Mouse (Mus musculus): ENCODE data around the gene Spaca4.

The Spaca4 gene

GRCm38 (mm10) chr7:45701072-45701471 is 24.5 kb downstream of the Spaca4 start:
- CTCF ChIA-PET: interaction anchor here (1.2 kb wide), 1 partner anchor 19 kb away, joined by 3 read pairs; no protein-coding TSS in a partner anchor

GRCm38 (mm10) chr7:45700301-45701015 is 25.2 kb downstream of the Spaca4 start:
- CTCF ChIA-PET: interaction anchor here (0.8 to 1.2 kb wide), 2 partner anchors 18 to 251 kb away, joined by 3 read pairs; no protein-coding TSS in a partner anchor

DNA sequence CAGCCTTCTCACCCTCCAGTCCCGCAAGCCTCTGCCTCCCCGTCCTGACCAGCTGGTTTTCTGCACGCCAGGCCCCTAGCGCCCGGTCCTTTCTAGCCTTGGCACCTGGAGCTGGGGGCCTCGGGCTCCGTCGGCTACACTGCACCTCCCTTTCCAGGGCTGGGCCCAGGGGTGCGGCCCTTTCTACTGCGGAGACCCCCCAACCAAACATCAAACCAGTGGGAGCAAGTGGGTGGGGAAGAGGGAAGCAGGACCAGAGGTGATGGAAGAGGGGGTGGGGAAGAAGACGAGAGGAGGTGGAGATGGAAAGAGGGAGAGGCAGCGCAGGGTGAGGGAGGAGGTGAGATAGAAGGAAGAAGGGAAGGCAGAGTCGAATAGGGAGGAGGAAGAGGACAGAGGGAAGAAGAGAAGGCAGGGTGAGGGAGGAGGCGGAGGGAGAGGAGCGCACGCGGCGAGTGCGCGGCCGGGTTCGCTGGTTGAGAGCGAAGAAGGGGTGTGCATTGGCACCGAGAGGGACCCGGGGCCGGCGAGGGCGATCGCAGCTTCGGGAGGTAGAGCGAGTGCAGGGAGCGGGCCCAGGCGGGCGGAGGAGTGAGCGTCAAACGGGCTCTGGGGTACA is 26.0 kb downstream of the Spaca4 start, which contains the start of gene Car11:
Gene Car11 (plus strand): TSS at position 321 of the 619 bp plus-strand sequence.
- CTCF ChIA-PET: interaction anchor here (0.8 kb wide), 1 partner anchor 250 kb away, joined by 3 read pairs; no protein-coding TSS in a partner anchor

DNA sequence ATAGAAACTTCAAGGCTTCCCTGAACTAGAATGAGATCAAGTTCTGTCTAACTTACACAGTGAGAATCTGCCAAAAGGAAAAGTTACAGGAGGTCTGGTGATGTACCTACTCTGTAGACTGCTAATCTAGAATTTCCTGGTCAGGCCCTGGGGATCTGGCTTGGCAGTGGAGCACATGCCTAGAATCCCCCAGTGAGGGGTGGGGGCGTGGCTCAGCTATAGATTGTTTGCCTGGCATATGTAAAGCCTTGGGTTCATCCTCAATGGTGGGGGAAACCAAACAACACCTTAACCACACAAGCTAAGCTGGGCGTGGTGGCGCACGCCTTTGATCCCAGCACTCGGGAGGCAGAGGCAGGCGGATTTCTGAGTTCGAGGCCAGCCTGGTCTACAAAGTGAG is 27.7 kb downstream of the Spaca4 start:
- CTCF ChIA-PET: interaction anchor here (0.6 kb wide), 1 partner anchor 1387 kb away, joined by 3 read pairs; no protein-coding TSS in a partner anchor

- CTCF ChIA-PET: no interaction called here
These were observed 30.5 kb downstream of the Spaca4 start for GRCm38 (mm10) chr7:45695098-45695497.

GRCm38 (mm10) chr7:45693921-45694591 is 31.6 kb downstream of the Spaca4 start, which contains the start of gene Sec1:
Gene Sec1, minus strand, starts transcription at chr7:45694402.
- CTCF ChIA-PET: no interaction called here

GRCm38 (mm10) chr7:45692364-45692763 is 33.2 kb downstream of the Spaca4 start:
- CTCF ChIA-PET: no interaction called here

DNA sequence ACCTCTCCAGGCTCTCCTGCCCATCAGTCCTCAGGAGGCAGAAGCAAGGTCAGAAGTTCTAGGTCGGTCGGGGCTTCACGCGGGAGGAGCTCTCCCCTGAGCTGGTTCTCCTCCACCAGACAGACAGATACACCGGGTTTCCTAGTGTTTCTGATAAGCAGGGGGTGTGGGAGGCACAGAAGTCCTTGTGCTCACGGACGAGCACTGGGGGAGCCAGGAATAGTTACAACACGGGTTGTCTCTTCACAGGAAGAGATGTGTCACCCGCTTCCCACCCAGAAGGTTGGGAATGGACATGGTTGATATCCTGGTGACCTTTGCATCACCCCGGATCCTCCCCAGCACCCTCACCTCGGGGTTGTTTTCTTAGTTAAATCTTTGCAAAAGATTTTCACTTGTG is 35.8 kb downstream of the Spaca4 start:
- CTCF ChIA-PET: no interaction called here

- CTCF ChIA-PET: no interaction called here
These were observed 36.5 kb downstream of the Spaca4 start for GRCm38 (mm10) chr7:45689099-45689498.

DNA sequence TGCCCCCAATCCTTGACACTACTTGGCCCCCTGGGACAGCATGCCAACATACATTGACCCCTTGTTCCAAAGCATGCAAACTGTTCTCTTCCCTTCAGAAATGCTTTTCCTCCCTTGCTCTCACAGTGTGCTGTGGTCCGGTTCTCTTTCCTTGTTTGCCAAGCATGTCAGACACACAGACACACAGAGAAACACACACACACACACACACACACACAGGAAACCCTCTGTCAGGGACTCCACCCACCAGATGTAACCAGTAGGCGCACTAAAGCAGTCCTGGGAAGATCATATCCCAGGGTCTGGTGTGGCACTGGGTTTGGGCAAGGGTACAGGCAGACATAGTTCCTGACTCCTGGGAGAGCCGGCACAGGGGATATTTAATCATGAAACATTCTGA is 38.8 kb downstream of the Spaca4 start:
- CTCF ChIA-PET: no interaction called here

DNA sequence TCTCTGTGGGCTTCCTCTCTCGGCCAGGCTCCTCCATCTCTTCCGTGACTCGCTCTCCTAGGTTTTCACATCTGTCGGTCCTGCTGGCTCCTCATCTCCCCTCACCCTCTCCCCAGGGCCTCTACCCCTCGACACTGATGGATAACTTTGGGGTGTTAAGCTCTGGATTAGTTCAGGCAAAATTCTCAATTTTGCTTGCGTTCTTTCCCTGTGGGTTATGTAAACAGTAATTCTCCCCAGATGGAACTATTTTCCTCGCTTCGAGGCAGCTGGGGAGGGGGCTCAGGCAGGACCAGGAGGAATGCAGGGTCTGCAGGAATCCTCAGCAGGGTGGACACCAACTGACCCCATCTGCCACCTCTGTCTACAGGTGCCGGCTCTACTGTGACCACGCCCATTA is 39.8 kb downstream of the Spaca4 start:
- CTCF ChIA-PET: no interaction called here

DNA sequence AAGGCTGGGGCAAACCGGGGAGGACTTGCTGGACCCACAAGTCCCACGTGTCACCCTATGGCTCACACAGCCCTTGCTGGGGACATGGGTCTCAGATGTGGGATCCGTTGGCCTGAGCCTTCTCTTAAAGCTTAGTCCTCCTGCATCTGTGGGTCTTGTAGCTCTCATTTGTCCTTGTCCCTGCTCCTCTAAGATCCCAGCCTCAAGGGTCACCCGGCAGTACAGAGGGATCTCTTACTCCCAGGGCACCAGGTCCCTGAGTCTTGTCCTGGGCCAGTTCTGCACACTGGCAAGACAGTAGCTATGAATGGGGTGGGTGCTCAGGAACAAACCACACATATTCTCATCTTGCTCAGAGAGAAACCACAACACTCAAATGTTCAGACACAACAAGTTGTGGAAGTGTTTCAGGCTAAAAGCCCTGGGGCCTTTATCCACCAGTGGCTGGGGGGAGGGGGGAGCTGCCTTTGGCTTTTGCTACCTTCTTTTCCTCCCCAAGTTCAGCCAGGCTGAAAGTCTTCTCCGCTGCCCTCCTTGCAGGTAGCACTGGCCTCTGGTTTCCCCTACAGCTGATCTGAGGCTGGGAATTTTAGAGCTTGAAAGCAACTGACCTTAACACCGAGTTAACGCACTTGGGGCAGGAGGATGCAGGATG is 42.1 kb downstream of the Spaca4 start, which contains the start of gene Ntn5:
Gene Ntn5 (plus strand): TSS at position 627 of the 655 bp plus-strand sequence.
- CTCF ChIA-PET: interaction anchor here (0.6 to 1.2 kb wide), 2 partner anchors 21 to 922 kb away, joined by 3 to 4 read pairs; partner anchors contain the start of gene Dbp

GRCm38 (mm10) chr7:45682144-45683126 is 43.2 kb downstream of the Spaca4 start:
- CTCF ChIA-PET: interaction anchor here (0.6 to 1.2 kb wide), 3 partner anchors 18 to 128 kb away, joined by 3 to 7 read pairs (median 4); partner anchors contain the start of gene Dbp

- CTCF ChIA-PET: interaction anchor here (0.9 kb wide), 1 partner anchor 15 kb away, joined by 3 read pairs; the partner anchor contains the start of gene Fut2
These were observed 44.4 kb downstream of the Spaca4 start for GRCm38 (mm10) chr7:45681046-45681736.

- CTCF ChIA-PET: no interaction called here
These were observed 45.5 kb downstream of the Spaca4 start for GRCm38 (mm10) chr7:45679966-45680621.

DNA sequence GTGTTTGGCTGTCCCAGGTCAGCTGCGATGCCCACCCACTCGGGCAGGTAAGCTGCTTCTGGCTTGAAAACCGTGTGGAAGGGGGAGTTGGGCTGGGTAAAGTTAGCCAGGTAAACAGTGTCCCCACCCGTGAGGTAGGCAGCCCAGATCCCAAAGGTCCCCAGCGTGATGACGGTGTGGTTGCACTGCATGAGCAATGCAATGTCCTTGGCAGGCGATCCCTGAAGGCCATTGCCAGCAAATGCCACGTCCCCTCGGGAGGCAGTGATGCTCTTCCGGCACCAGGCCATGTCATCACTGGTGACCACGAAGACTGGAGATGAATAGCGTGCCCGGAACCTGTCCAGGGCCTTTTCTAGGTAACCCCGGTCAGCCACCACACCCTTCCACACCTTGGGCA is 47.1 kb downstream of the Spaca4 start:
- CTCF ChIA-PET: no interaction called here

DNA sequence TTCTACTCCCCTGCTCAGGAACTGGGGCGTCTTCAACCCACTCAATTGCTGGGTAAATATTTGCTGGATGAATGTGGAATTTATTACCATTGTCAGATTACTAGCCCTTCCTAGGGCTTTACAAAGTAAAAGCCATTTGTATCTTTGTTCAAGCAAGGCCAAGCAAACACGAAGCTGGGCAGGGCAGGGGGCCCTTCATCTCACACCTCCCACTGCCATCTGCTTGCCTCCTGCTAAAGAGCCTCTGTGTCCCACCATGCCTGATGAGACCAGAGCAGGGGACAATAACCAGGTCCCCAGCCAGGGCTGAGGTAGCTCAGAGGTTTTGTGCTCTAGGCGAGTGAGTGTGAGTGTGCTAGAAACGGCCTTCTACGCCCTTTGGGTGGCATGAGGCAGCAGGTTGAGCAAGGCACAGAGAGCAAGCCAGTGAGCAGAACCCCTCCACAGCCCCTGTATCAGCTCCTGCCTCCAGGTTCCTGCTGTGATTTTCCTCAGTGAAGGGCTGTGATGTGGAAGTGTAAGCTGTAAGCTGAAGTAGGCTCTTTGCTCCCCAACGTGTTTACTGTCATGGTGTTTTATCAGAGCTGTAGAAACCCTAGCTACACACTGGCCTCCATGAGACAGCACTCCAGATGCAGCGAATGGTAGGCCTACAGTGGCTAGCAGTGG is 47.9 kb downstream of the Spaca4 start:
- CTCF ChIA-PET: no interaction called here
